Mouse (Mus musculus) forelimb bud, embryonic 11.5 days (tissue): Measurements from ENCODE around the gene Chuk.
A peak's percentile ranks its signal among the peaks of the same experiment; 100 is the strongest.
"Not testable (repeated sequence)": the region's sequence is repeated elsewhere in the genome, so short reads cannot be mapped to it uniquely, and the experiment has no call there.

ENCODE experiments used
- DNase-seq: peaks from one replicate; pipeline ENCODE4 v3.0.0-alpha.2; 2012; ENCODE audit warnings: low read depth, low spot score

Gene Chuk

DNA sequence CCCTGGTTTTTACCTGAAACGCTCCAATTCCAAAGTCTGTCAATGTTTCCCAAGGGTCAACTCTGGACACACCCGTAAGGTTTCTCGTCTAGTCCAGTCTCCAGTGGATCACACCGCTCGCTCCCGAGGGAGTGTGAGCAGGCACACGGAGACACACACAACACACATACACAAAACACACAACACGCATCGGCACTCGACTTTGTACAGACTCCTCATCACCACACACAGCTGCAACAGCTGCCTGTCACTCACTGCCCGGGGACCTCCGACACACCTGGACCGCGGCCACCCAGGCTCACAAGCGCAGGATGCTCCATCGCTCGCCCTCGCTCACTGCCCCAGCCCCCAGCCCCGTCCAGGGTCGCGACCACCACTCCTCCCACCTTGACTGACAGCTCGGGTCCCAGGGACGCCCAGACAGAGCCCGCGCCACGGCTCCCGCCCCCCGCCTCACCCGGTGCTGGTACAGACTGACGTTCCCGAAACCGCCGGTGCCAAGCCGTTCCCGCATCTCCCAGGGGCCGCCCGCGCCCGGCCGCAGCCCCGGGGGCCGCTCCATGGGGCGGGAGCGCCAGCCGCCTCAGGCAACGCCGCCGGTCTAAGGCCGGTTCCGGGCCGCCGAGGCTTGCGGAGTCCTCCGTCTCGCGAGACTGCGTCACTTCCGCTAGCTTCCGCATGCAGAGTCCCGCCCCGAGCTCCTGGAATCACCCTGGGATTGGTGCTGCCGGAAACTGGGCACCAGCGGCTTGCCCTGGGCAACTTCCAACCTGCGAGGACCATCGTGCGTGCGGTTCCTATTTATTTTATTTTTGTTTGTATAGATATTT, at the start of gene Chuk:
TSS of gene Chuk (minus strand) at position 650 of the 830 bp plus-strand sequence.
- peak; percentile 96 for DNase-seq

DNA sequence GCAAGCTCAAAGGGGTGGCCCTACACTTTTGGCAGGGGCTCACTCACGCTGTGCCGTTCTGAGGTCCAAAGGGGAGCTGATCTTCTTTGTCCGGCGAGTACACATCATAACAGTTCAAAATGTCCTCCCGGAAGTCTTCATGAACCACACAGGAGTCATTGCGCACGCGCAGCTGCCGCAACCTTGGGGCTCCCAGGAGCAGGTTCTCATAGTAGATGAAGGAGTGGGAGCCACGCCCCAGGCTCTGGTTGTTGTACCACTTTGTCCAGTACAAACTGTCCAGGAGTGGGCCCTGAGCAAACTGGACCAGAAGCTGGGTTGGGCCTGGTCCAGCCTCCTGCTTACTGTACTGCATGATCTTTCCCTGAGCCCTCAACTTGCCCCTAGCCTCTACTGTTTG, 49.7 kb upstream of the Chuk start:
- no peak for DNase-seq

GRCm38 (mm10) chr19:44153781-44154180, 46.5 kb upstream of the Chuk start:
- DNase-seq = no peak

- DNase-seq = no peak
These were observed 41.7 kb upstream of the Chuk start for GRCm38 (mm10) chr19:44148991-44149390.

DNA sequence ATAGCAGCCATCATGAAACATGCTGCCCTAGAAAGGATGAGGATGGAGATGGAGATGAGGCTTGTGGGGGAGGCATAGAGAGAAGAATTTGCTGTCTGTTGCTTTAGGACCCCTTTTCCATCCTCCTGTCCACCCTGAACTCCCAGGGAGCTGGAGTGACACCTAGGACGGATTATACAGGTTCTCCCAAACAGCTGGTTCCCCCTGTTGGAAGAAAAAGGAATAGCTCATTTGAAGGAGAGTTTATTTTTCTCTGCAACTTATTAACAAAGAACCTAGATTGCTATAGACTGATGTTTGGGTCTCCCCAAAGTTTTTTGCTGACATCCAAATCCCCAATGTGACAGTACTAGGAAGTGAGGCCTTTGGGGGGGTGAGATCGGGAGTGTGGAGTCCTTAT, 41.1 kb upstream of the Chuk start:
- no peak for DNase-seq

DNA sequence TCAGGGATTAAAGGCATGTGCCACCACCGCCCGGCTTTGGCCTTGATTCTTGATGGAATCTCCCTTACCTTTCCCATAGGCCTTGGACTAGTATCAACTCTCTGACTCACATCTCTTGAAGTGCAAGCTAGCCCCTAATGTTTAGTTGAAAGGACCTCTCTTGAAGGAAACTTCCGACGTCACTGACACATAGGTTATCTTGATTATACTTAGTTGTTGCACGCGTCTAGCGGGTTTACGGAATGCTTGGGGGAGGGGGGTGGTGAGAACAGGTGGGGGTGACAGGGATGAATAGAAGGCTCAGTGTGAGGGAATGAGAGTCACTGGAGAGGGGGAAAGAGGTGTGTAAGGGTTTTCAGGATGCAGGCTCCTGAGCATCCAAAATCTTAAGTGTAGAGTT, 39.7 kb upstream of the Chuk start:
- DNase-seq = no peak

GRCm38 (mm10) chr19:44146568-44146879, 39.2 kb upstream of the Chuk start:
- DNase-seq = no peak

DNA sequence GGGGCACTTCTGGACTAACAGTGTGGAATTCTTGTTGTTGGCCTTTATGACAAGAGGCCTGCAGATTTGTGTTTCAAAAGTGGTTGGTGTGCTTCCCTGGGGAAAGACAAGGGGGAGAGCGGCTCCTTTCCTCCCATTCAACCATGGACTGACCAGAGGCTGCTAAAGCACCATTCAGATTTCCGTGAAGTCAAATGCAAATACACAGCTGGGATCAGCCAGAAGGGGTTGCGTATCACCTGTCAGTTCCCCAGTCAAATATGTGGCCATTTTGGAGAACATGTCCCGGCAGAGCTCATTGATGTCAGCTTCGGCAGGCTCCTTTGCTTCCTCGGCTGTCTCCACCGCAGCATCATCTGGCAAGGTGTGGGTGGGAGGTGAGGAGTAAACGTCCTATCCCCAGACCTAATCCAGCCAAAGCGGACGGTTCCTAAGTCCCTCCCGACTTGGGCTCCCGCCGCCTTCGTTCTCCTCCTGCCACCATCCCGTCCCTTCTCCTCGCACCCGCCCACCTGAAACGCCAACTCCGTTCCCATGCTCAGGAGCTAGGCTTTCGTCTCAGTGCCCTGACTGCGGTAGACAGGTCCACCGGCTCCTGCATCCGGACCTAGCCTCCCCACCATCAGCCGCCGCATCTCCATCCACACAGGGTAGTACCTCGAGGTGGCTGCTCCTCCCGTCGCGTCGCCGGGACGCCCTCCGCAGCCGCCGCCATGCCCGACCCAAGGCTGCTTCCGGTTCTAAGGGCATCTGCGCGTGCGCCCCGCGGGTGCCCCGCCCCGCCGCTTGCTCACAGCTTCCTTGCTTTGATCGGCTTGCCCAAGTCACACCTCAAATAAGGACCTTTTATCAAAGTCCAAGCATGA, 38.7 kb upstream of the Chuk start, which contains the start of gene Bloc1s2:
TSS of gene Bloc1s2 (minus strand) at position 745 of the 866 bp plus-strand sequence.
- peak; percentile 77 for DNase-seq

GRCm38 (mm10) chr19:44144366-44144765, 37.1 kb upstream of the Chuk start:
- DNase-seq = no peak

GRCm38 (mm10) chr19:44135960-44136485, 28.7 kb upstream of the Chuk start:
- DNase-seq = no peak

- DNase-seq = peak; percentile 90
These were observed 28.0 kb upstream of the Chuk start, which contains the start of gene Cwf19l1 for GRCm38 (mm10) chr19:44135072-44135959. TSS of gene Cwf19l1 (minus strand) at chr19:44135876.

DNA sequence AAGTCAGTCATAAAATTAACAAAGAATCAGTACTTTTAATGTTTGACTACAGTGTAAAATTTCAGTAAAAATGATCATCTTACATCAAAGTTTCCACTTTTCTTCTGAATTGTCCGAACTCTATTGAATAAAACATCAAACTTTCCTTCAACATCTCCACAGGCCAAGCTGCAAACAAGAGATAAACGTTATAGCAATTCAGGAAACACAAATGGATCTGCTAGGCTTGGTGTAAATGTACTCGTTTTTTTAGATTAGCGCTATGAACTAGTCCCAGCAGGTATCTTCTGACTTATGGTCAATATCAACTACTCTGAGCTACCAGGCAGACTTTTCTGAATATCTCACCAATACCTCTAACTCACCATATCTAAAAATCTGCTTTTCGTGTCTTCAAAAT, 25.6 kb upstream of the Chuk start:
- no peak for DNase-seq

- DNase-seq = no peak
These were observed 21.3 kb upstream of the Chuk start for GRCm38 (mm10) chr19:44128560-44128959.

GRCm38 (mm10) chr19:44127729-44128497, 20.6 kb upstream of the Chuk start:
- DNase-seq = no peak

DNA sequence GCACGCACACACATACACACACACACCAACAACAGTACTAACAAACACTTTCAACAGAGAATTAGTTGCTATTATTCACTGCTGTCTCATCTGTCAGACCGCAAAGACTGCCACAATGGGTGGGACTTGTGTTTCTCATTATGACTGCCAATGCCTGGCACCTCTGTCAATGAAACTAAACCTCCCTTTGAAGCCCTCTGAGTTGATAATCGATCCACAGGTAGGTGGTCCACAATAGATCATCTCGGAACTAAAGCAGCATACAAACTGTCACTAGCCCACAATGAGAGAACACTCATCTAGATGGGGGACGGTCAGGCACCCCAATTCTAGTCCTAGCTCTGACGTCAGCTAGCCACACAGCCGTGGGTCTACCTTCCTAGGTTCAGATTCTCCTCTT, 13.9 kb upstream of the Chuk start:
- DNase-seq = no peak

DNA sequence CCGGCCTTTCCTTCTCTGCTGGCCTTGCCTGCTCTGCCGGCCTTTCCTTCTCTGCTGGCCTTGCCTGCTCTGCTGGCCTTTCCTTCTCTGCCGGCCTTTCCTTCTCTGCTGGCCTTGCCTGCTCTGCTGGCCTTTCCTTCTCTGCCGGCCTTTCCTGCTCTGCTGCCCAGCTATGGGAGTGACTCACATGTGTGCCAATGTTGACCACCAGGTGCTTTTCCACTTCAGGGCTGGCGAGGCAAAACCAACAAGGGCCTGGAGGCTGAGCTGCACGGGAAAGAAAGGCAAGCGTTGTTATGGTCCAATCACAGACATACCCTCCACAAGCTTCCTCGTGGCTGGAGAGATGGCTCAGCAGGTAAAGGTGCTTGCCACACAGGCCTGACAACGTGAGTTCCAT, 13.4 kb upstream of the Chuk start:
- not testable (repeated sequence) for DNase-seq

GRCm38 (mm10) chr19:44117793-44118192, 10.5 kb upstream of the Chuk start:
- DNase-seq = no peak

DNA sequence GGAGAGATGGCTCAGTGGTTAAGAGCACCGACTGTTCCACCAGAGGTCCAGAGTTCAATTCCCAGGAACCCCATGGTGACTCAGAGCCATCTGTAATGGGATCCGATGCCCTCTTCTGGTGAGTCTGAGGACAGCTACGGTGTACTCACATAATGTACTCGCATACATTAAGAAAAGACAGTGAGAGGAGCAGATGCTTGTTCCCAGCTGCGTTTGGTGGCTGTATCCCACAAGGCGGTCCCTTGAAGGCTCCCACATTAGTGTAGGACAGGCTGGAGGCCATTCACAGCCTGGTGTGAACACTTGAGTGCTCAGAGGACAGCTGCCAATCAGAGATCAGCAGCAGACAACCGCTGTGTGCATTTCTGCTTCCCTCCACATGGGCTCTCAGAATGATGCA, 4.4 kb upstream of the Chuk start:
- no peak for DNase-seq

DNA sequence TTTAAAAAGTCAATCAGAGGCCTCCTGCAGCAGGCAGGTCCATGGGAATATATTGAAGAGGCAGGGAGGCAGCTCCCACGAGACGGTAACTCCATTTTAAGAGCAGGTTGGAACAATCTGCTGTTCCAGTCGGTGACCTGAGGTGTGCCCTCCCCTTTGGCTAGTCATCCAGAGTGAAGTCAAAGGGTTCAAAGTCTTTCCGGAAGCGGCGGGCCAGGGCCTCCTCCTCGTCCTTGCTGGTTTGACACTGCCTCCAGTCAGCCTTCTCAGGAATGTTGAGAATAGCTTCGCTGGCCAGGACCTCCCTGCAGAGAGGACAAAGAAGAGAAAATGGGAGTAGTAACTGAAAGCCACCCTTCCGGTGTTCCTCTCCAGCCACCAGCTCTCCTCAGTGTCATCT, 3.1 kb upstream of the Chuk start:
- no peak for DNase-seq

DNA sequence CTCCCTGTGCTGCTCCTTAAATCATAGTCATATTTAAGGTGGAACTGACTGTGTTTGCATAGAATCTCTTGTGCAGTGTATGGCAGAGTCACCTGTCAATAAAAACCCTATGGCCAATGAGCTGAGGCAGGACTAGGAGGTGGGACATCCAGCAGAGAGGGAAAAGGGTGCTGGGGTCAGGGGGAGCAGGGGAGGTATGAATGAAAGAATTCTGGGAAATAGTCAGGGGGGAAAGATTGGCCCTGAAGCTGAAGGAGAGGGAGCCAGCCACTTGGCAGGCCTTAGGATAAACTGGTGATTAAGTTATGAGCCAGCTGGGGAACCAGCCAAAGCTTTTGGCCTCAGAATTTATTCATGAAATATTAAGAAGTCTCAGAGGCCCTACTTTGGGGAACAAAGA, 1.7 kb upstream of the Chuk start:
- DNase-seq = no peak
